ENCODE assay signal across 35 mouse cellular contexts in genomic region chr11:32566184-32566583, GRCm38 (mm10). TPM values are rescaled to one million over a fixed set of nuclear protein-coding genes. Genes with fewer than 3 reads are reported as not detected.
DNase-seq lines count a peak whose midpoint lies in the region; ATAC-seq and TF ChIP-seq lines count a peak whose summit lies in the region.
"Had no signal": no experiment of that assay in that cellular context is flagged by ENCODE, and none has a peak within 500 bp of the region (broad histone marks: within the 10 kb centered on the region; RNA-seq: fewer than 3 reads in every experiment).

No protein-coding gene starts in this region.

- peak overlapping the region; percentile 7 for H3K4me3 ChIP-seq in megakaryocyte, embryonic 14.5 days (replicated peaks)
- H3K4me3 ChIP-seq in intestine, embryonic 16.5 days (ENCODE audit: low read length): no peak overlapping the region
- no peak overlapping the region for H3K4me3 ChIP-seq in liver, embryonic 14.5 days (ENCODE audit: insufficient read depth in 1 of 2, low read depth in 2 of 2, low read length in 2 of 2)
- H3K4me3 ChIP-seq: embryonic facial prominence, embryonic 15.5 days; forebrain, embryonic 13.5 days; heart, adult 2 months; heart, embryonic 13.5 days; hindbrain, embryonic 15.5 days; limb, embryonic 12.5 days; midbrain, embryonic 10.5 days; myocyte; neural tube, embryonic 12.5 days had no signal

- TF ChIP-seq CTCF in liver, embryonic 14.5 days (IDR thresholded peaks at IDR 0.05; ENCODE audit: low read depth): no peak

- H3K9ac ChIP-seq in intestine, embryonic 16.5 days (ENCODE audit: low read depth, low read length): no peak overlapping the region
- H3K9ac ChIP-seq in liver, embryonic 14.5 days (replicated peaks): no peak overlapping the region
- H3K9ac ChIP-seq: embryonic facial prominence, embryonic 15.5 days; forebrain, embryonic 13.5 days; heart, embryonic 13.5 days; hindbrain, embryonic 15.5 days; limb, embryonic 12.5 days; neural tube, embryonic 12.5 days had no signal

- H3K4me1 ChIP-seq in megakaryocyte, embryonic 14.5 days: peaks cover 96% of the 10 kb centered on the region
- H3K4me1 ChIP-seq in intestine, embryonic 16.5 days (ENCODE audit: control insufficient read depth, insufficient read depth, low read length): peaks cover 35% of the 10 kb centered on the region
- H3K4me1 ChIP-seq in liver, embryonic 14.5 days (replicated peaks; ENCODE audit: control insufficient read depth in 2 of 2, insufficient read depth in 2 of 2, low read length in 1 of 2): peaks cover 9 to 34% of the 10 kb centered on the region in 2 experiments
- H3K4me1 ChIP-seq: embryonic facial prominence, embryonic 15.5 days had no signal

- H3K27me3 ChIP-seq in megakaryocyte, embryonic 14.5 days (replicated peaks): no peaks in the 10 kb centered on the region
- no peaks in the 10 kb centered on the region for H3K27me3 ChIP-seq in intestine, embryonic 16.5 days (replicated peaks; ENCODE audit: control insufficient read depth, insufficient read depth, low read length)
- H3K27me3 ChIP-seq in liver, embryonic 14.5 days (ENCODE audit: control insufficient read depth, insufficient read depth, low read length): no peaks in the 10 kb centered on the region
- H3K27me3 ChIP-seq: embryonic facial prominence, embryonic 15.5 days; forebrain, embryonic 13.5 days; heart, embryonic 13.5 days; hindbrain, embryonic 15.5 days; limb, embryonic 12.5 days; neural tube, embryonic 12.5 days had no signal

- no peak for ATAC-seq in megakaryocyte, adult 5-6 weeks (ENCODE audit: poor library complexity, severe bottlenecking)
- peak; percentile 19; the same call in 1 of the 2 replicates for ATAC-seq in intestine, embryonic 16.5 days
- ATAC-seq in liver, embryonic 14.5 days (ENCODE audit: insufficient read depth): peak; percentile 54; the same call in 1 of the 2 replicates
- ATAC-seq: activated CD4-positive, CD25-positive, alpha-beta regulatory T cell, adult 4 months; CD4-positive, CD25-positive, alpha-beta regulatory T cell, adult 4 months; forebrain, embryonic 13.5 days; inflammation-experienced regulatory T-cells, adult 6 months; lung, postnatal 0 days had no signal

- WGBS in intestine, embryonic 16.5 days: 72% methylated on average over 6 of the region's 6 CpGs
- WGBS in liver, embryonic 14.5 days (ENCODE audit: insufficient replicate concordance): 41% methylated on average over 6 of the region's 6 CpGs

- peaks cover 91% of the 10 kb centered on the region for H3K36me3 ChIP-seq in megakaryocyte, embryonic 14.5 days (replicated peaks; ENCODE audit: low read length)
- H3K36me3 ChIP-seq in intestine, embryonic 16.5 days (ENCODE audit: control insufficient read depth, insufficient read depth, low read length): no peaks in the 10 kb centered on the region
- no peaks in the 10 kb centered on the region for H3K36me3 ChIP-seq in liver, embryonic 14.5 days (replicated peaks; ENCODE audit: control insufficient read depth, insufficient read depth, low read depth)
- H3K36me3 ChIP-seq: embryonic facial prominence, embryonic 15.5 days; hindbrain, embryonic 15.5 days; limb, embryonic 12.5 days; midbrain, embryonic 10.5 days; neural tube, embryonic 12.5 days had no signal

- intact Hi-C loops in gastrocnemius, postnatal 14 days (cut with DNase I; ENCODE audit: low total_unique reads): no loop called here

- no peak overlapping the region for H3K4me2 ChIP-seq in intestine, embryonic 16.5 days (ENCODE audit: low read depth, low read length)
- H3K4me2 ChIP-seq in liver, embryonic 14.5 days (ENCODE audit: low read depth): no peak overlapping the region
- H3K4me2 ChIP-seq: embryonic facial prominence, embryonic 15.5 days; forebrain, embryonic 13.5 days; heart, embryonic 13.5 days; hindbrain, embryonic 15.5 days; limb, embryonic 12.5 days; neural tube, embryonic 12.5 days had no signal

- no peak for TF ChIP-seq EP300 in liver, embryonic 14.5 days (IDR thresholded peaks at IDR 0.05; ENCODE audit: low read depth)

- no peaks in the 10 kb centered on the region for H3K9me3 ChIP-seq in megakaryocyte, embryonic 14.5 days
- H3K9me3 ChIP-seq in intestine, embryonic 16.5 days (ENCODE audit: control insufficient read depth, low read length): no peaks in the 10 kb centered on the region
- H3K9me3 ChIP-seq in liver, embryonic 14.5 days (ENCODE audit: control insufficient read depth, low read length): no peaks in the 10 kb centered on the region
- H3K9me3 ChIP-seq: embryonic facial prominence, embryonic 15.5 days; forebrain, embryonic 13.5 days; heart, embryonic 13.5 days; hindbrain, embryonic 15.5 days; limb, embryonic 12.5 days; midbrain, embryonic 10.5 days; neural tube, embryonic 12.5 days had no signal

- no peak overlapping the region for H3K27ac ChIP-seq in intestine, embryonic 16.5 days (ENCODE audit: low read length)
- no peak overlapping the region for H3K27ac ChIP-seq in liver, embryonic 14.5 days
- H3K27ac ChIP-seq: embryonic facial prominence, embryonic 15.5 days; forebrain, embryonic 13.5 days; heart, embryonic 13.5 days; hindbrain, embryonic 15.5 days; kidney, postnatal 0 days; limb, embryonic 12.5 days; midbrain, embryonic 10.5 days; neural tube, embryonic 12.5 days had no signal

- no peak for DNase-seq in liver, embryonic 14.5 days (ENCODE audit: low read depth in 3 of 3, low spot score in 3 of 3)
- peak; percentile 92 for DNase-seq in yolk sac, embryonic 10.5 days (ENCODE audit: low spot score)
- no peak for DNase-seq in MN1 (ENCODE audit: low spot score)
- no peak for DNase-seq in gastrocnemius, postnatal 14 days
- DNase-seq: adrenal gland, adult 2 months; adrenal gland, postnatal 36 days; cerebellum, adult 2 months; cerebellum, postnatal 14 days; gastrocnemius, postnatal 36 days; heart, adult 2 months; heart, postnatal 10 days; kidney, adult 8-10 months; lung, adult 18-20 months; right cerebral cortex, adult 18-20 months had no signal

RNA-seq across cellular contexts. Expression of gene Stk10, which starts 33.1 kb away (rescaled TPM):
- polyA plus RNA-seq in megakaryocyte, embryonic 14.5 days (2012; ENCODE audit: insufficient read depth, low replicate concordance): 21.6 and 28.3 TPM in 2 replicates
- total RNA-seq in megakaryocyte, adult 5-6 weeks (2015): 88.8 and 98.5 TPM in 2 replicates
- 115 and 125 TPM in 2 replicates for total RNA-seq in megakaryocyte, adult 5-6 weeks (2017)
- polyA plus RNA-seq in intestine, embryonic 16.5 days (2015; fragmentation: Nextera tagmentation; extraction: Ambion mirVana): 5.2 and 5.7 TPM in 2 replicates
- polyA plus RNA-seq in liver, embryonic 14.5 days (2012; rRNA removed): 4.0 and 4.9 TPM in 2 replicates
- polyA plus RNA-seq in liver, embryonic 14.5 days (2014; fragmentation: Nextera tagmentation; extraction: Ambion mirVana): 1.9 and 3.2 TPM in 2 replicates
- total RNA-seq in gastrocnemius, postnatal 14 days (2021): 1 to 10 TPM; 4.9 to 6.9 TPM

RNA-seq across cellular contexts. Expression of gene Efcab9, which starts 34.3 kb away (rescaled TPM):
- polyA plus RNA-seq in megakaryocyte, embryonic 14.5 days (2012; ENCODE audit: insufficient read depth, low replicate concordance): 0.38 TPM in 1 of 2 replicates, not detected in the other
- 0.20 and 2.2 TPM in 2 replicates for total RNA-seq in megakaryocyte, adult 5-6 weeks (2015)
- 1.6 and 2.0 TPM in 2 replicates for total RNA-seq in megakaryocyte, adult 5-6 weeks (2017)
- 0.65 and 0.77 TPM in 2 replicates for polyA plus RNA-seq in intestine, embryonic 16.5 days (2015; fragmentation: Nextera tagmentation; extraction: Ambion mirVana)
- 0.18 and 0.26 TPM in 2 replicates for polyA plus RNA-seq in liver, embryonic 14.5 days (2012; rRNA removed)
- 0.19 and 0.22 TPM in 2 replicates for polyA plus RNA-seq in liver, embryonic 14.5 days (2014; fragmentation: Nextera tagmentation; extraction: Ambion mirVana)
- under 1 TPM; 0.47 to 0.70 TPM for total RNA-seq in gastrocnemius, postnatal 14 days (2021)
- total RNA-seq: heart, adult 2 months; hematopoietic stem cell, adult 5-6 weeks; midbrain, postnatal 0 days had no signal
- polyA plus RNA-seq: adrenal gland, adult 2 months; brain, embryonic 14.5 days; embryonic facial prominence, embryonic 15.5 days; heart, adult 2 months; large intestine, adult 2 months; macrophage; midbrain, postnatal 0 days had no signal
